Mouse (Mus musculus) G1E (cell line): ENCODE data around the gene Clcnkb. TPM values are rescaled to one million over a fixed set of nuclear protein-coding genes. Genes with fewer than 3 reads are reported as not detected.
A peak's percentile ranks its signal among the peaks of the same experiment; 100 is the strongest.

Source experiments
- ATAC-seq: 2 replicates; pipeline ENCODE4 v1.8.0; 2016; ENCODE audit warnings: mild to moderate bottlenecking; ENCODE audit not compliant: insufficient number of reproducible peaks, poor library complexity, low FRiP score, severe bottlenecking; ENCODE audit errors: extremely low read depth
- DNase-seq: peaks from one replicate; pipeline ENCODE4 v3.0.0; 2012; ENCODE audit warnings: low spot score
- H3K27me3 ChIP-seq: 2 replicates; pipeline ENCODE4 v1.6.1; 2012; ENCODE audit warnings: mild to moderate bottlenecking, low read length, inconsistent platforms; ENCODE audit not compliant: insufficient read depth
- H3K36me3 ChIP-seq: replicated peaks from 2 replicates; pipeline ENCODE3; 2012; ENCODE audit warnings: mild to moderate bottlenecking, inconsistent platforms
- H3K4me1 ChIP-seq: 2 replicates; pipeline ENCODE4 v1.6.1; 2012; ENCODE audit warnings: low read depth, low read length, inconsistent platforms, mixed read lengths; ENCODE audit not compliant: insufficient read depth
- H3K4me3 ChIP-seq: 2 replicates; pipeline ENCODE4 v1.5.1; 2012; ENCODE audit warnings: low read depth, mild to moderate bottlenecking, inconsistent platforms, low read length, moderate library complexity, mixed read lengths
- H3K9me3 ChIP-seq: replicated peaks from 2 replicates; pipeline ENCODE4 v1.6.1; 2012; ENCODE audit warnings: inconsistent platforms
- CTCF ChIP-seq: IDR thresholded peaks from 2 replicates; pipeline ENCODE4 v1.5.1; 2012; ENCODE audit warnings: low read depth, low read length, inconsistent platforms, mixed read lengths
- GATA1 ChIP-seq: IDR thresholded peaks from 2 replicates; pipeline ENCODE4 v1.6.1; 2012; ENCODE audit warnings: borderline replicate concordance, low read length, inconsistent platforms, mixed read lengths
- GATA2 ChIP-seq: IDR thresholded peaks from 2 replicates; pipeline ENCODE4 v1.6.1; 2012; ENCODE audit warnings: low read depth, low read length, inconsistent platforms, borderline replicate concordance
- POLR2AphosphoS5 ChIP-seq: IDR thresholded peaks from 2 replicates; pipeline ENCODE4 v1.6.1; 2012; ENCODE audit warnings: low read depth, low read length, inconsistent platforms; ENCODE audit not compliant: insufficient replicate concordance
- TAL1 ChIP-seq: conservative IDR thresholded peaks from 2 replicates; pipeline ENCODE4 v1.6.1; 2012; ENCODE audit warnings: low read depth, low read length, inconsistent platforms, mixed read lengths
- polyA plus RNA-seq: library from polyadenylated mRNA; stranded (reverse); fragments of >175 nt; gene quantifications from 2 replicates; pipeline ENCODE4 v1.2.3, GENCODE M21; 2012
- total RNA-seq, 2 experiments: library from RNA; stranded (forward) in 1 of 2; stranded (reverse) in 1 of 2; fragments of 200-1000 nt in 1 of 2; fragments of >200 nt in 1 of 2; fragmentation: Nextera tagmentation in 1 of 2; gene quantifications; 2 replicates each; pipeline ENCODE4 v1.2.3; 2014 to 2017

Gene Clcnkb
- total and polyA plus RNA-seq, 3 experiments = 0.05 TPM; not detected in 2

GRCm38 (mm10) chr4:141408577-141408976 is 7.2 kb downstream of the Clcnkb start:
- TF ChIP-seq TAL1 = no peak
- TF ChIP-seq POLR2AphosphoS5 = no peak
- TF ChIP-seq GATA2 = no peak
- TF ChIP-seq CTCF = no peak
- TF ChIP-seq GATA1 = no peak
- DNase-seq = no peak
- no peaks in the 10 kb centered on the region for H3K36me3 ChIP-seq
- H3K4me3 ChIP-seq = no peak overlapping the region
- peaks cover 8% of the 10 kb centered on the region for H3K4me1 ChIP-seq
- no peaks in the 10 kb centered on the region for H3K9me3 ChIP-seq
- H3K27me3 ChIP-seq = peaks cover 26% of the 10 kb centered on the region
- no peak for ATAC-seq

- peak; percentile 62 for DNase-seq
- H3K4me3 ChIP-seq = no peak overlapping the region
- H3K27me3 ChIP-seq = peaks cover 29% of the 10 kb centered on the region
- TF ChIP-seq TAL1 (no peak), GATA2 (no peak), CTCF (peak; percentile 44)
- H3K4me1 ChIP-seq = peaks cover 8% of the 10 kb centered on the region
- no peaks in the 10 kb centered on the region for H3K9me3 ChIP-seq
- ATAC-seq = peak; percentile 65; the same call in 1 of the 2 replicates
- H3K36me3 ChIP-seq = no peaks in the 10 kb centered on the region
These were observed 9.1 kb downstream of the Clcnkb start for GRCm38 (mm10) chr4:141406516-141407299.

GRCm38 (mm10) chr4:141405314-141405622 is 10.5 kb downstream of the Clcnkb start:
- Histone ChIP-seq H3K9me3 (no peaks in the 10 kb centered on the region), H3K4me3 (no peak overlapping the region), H3K4me1 (peaks cover 5% of the 10 kb centered on the region), H3K36me3 (no peaks in the 10 kb centered on the region), H3K27me3 (peaks cover 26% of the 10 kb centered on the region)
- no peak for TF ChIP-seq POLR2AphosphoS5
- TF ChIP-seq CTCF = no peak
- TF ChIP-seq GATA2 = no peak
- TF ChIP-seq TAL1 = no peak
- no peak for TF ChIP-seq GATA1
- DNase-seq (no peak), ATAC-seq (no peak)

- TF ChIP-seq CTCF = peak; percentile 88
- no peak for TF ChIP-seq POLR2AphosphoS5
- no peak for TF ChIP-seq TAL1
- H3K27me3 ChIP-seq = peaks cover 26% of the 10 kb centered on the region
These were observed 11.1 kb downstream of the Clcnkb start for GRCm38 (mm10) chr4:141404518-141405313.

GRCm38 (mm10) chr4:141400171-141400570 is 15.6 kb downstream of the Clcnkb start:
- no peak for ATAC-seq
- H3K9me3 ChIP-seq = no peaks in the 10 kb centered on the region
- no peaks in the 10 kb centered on the region for H3K36me3 ChIP-seq
- no peak for TF ChIP-seq GATA2
- TF ChIP-seq POLR2AphosphoS5 = no peak
- TF ChIP-seq CTCF = no peak
- TF ChIP-seq TAL1 = no peak
- TF ChIP-seq GATA1 = no peak
- peaks cover 27% of the 10 kb centered on the region; the same call in 1 of the 2 replicates for H3K27me3 ChIP-seq
- H3K4me1 ChIP-seq = peaks cover 5% of the 10 kb centered on the region; the same call in 1 of the 2 replicates
- no peak for DNase-seq
- H3K4me3 ChIP-seq = no peak overlapping the region

More at GRCm38 (mm10) chr4:141404518-141405313, 11.1 kb downstream of the Clcnkb start:
- Histone ChIP-seq H3K4me3 (no peak overlapping the region), H3K9me3 (no peaks in the 10 kb centered on the region), H3K36me3 (no peaks in the 10 kb centered on the region), H3K4me1 (peaks cover 5% of the 10 kb centered on the region)
- peak; percentile 65 for DNase-seq
- peak; percentile 28; the same call in 1 of the 2 replicates for ATAC-seq

GRCm38 (mm10) chr4:141398545-141398944 is 17.3 kb downstream of the Clcnkb start, which contains the start of gene Clcnka:
Clcnka (minus strand) TSS chr4:141398724.
- Histone ChIP-seq H3K36me3 (no peaks in the 10 kb centered on the region), H3K4me1 (no peaks in the 10 kb centered on the region), H3K27me3 (peaks cover 21% of the 10 kb centered on the region; the same call in 1 of the 2 replicates), H3K9me3 (no peaks in the 10 kb centered on the region), H3K4me3 (no peak within 1 kb of the TSS)
- TF ChIP-seq GATA1 = no peak
- no peak for ATAC-seq
- no peak for DNase-seq
